Mouse (Mus musculus): Measurements from ENCODE around the gene Gm28168. TPM values are rescaled to one million over a fixed set of nuclear protein-coding genes. Genes with fewer than 3 reads are reported as not detected.

The Gm28168 gene
- not detected for total RNA-seq (2023)

DNA sequence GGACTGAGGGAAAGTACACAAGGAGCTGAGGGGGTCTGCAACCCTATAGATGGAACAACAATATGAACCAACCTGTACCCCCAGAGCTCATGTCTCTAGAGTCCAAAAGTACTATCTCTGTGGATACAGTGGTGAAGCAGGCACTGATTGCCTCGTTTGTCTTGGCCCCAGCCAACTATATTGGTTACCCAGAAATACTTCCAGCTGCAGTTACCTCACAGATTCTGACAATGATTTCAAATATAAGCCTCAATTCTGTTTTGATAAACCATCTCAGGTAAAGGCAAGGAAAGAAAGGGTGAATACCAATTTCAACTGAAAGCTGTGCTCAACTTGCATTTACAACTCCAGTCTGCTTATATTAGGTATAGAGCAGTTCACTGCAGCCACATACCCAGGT is at the start of gene Gm28168:
TSS of gene Gm28168 (plus strand) at position 301 of the 400 bp plus-strand sequence.

GRCm38 (mm10) chr1:117965639-117966038 is 37.8 kb downstream of the Gm28168 start, which contains the start of gene Gm7145:
TSS of gene Gm7145 (plus strand) at chr1:117965939.

Other genes with a start within 250 kb of the Gm28168 start
- gene Gm28363, start 230.9 kb upstream of the Gm28168 start, total RNA-seq (2023): not detected
- gene B020011L13Rik, start 146.9 kb upstream of the Gm28168 start, total RNA-seq (2023): not detected
- gene Gm28360, start 97.9 kb upstream of the Gm28168 start, total RNA-seq (2023): not detected
- not detected for gene Gm7145, start 37.9 kb downstream of the Gm28168 start, total RNA-seq (2023)
- not detected for gene Gm29106, start 248.5 kb downstream of the Gm28168 start, total RNA-seq (2023)

Data from T-cell, adult 66 days (primary cell).